Mouse (Mus musculus) forebrain, embryonic 11.5 days (tissue): ENCODE measurements at regions not wholly inside any gene's neighbourhood (a gene's known extent, or its start where the extent isn't known, plus 50 kb on each side); places are given as distances from the start of the nearest gene placed in this dataset.
"Not testable (repeated sequence)": the region's sequence is repeated elsewhere in the genome, so short reads cannot be mapped to it uniquely, and the experiment has no call there.

Source experiments
- ATAC-seq: fragments of 200-750 bp; cut with Nextera tagmentation; replicated peaks from 2 replicates; pipeline ENCODE4 v1.8.0; 2017; ENCODE audit warnings: moderate TSS enrichment; ENCODE audit not compliant: low FRiP score
- DNase-seq: peaks from one replicate; pipeline ENCODE4 v3.0.0-alpha.2; 2017; ENCODE audit warnings: low spot score
- H3K27ac ChIP-seq: fragments of 300-500 bp; sonication (generic); 2 replicates; pipeline ENCODE4 v1.5.1; 2014; ENCODE audit warnings: low read depth, low read length
- H3K27me3 ChIP-seq: fragments of 300-500 bp; sonication (generic); 2 replicates; pipeline ENCODE4 v1.6.1; 2014; ENCODE audit warnings: mild to moderate bottlenecking, low read length, mixed read lengths; ENCODE audit not compliant: control insufficient read depth, insufficient read depth
- H3K36me3 ChIP-seq: fragments of 300-500 bp; sonication (generic); 2 replicates; pipeline ENCODE4 v1.6.1; 2014; ENCODE audit warnings: mild to moderate bottlenecking, low read length, moderate library complexity, mixed read lengths; ENCODE audit not compliant: control insufficient read depth, insufficient read depth
- H3K4me1 ChIP-seq: fragments of 300-500 bp; sonication (generic); replicated peaks from 2 replicates; pipeline ENCODE4 v1.6.1; 2014; ENCODE audit warnings: low read length, mixed read lengths; ENCODE audit not compliant: control insufficient read depth, insufficient read depth
- H3K4me2 ChIP-seq: fragments of 300-500 bp; sonication (generic); 2 replicates; pipeline ENCODE4 v1.6.1; 2014; ENCODE audit warnings: low read depth, mild to moderate bottlenecking, low read length, moderate library complexity, mixed read lengths; ENCODE audit not compliant: severe bottlenecking
- H3K4me3 ChIP-seq: fragments of 300-500 bp; sonication (generic); 2 replicates; pipeline ENCODE4 v1.5.1; 2014; ENCODE audit warnings: low read depth, low read length
- H3K9ac ChIP-seq: fragments of 300-500 bp; sonication (generic); 2 replicates; pipeline ENCODE4 v1.6.1; 2014; ENCODE audit warnings: low read length
- H3K9me3 ChIP-seq: fragments of 300-500 bp; sonication (generic); 2 replicates; pipeline ENCODE4 v1.6.1; 2016; ENCODE audit warnings: low read length, mixed read lengths; ENCODE audit not compliant: control insufficient read depth
- WGBS: fragments of 180-500 bp; shearing (Covaris S2); extraction: QIAGEN DNeasy Blood & Tissue Kit; methylation state at CpG from one replicate; pipeline ENCODE4 v1.1.7; 2014; 5-methylcytosine and 5-hydroxymethylcytosine counted together

DNA sequence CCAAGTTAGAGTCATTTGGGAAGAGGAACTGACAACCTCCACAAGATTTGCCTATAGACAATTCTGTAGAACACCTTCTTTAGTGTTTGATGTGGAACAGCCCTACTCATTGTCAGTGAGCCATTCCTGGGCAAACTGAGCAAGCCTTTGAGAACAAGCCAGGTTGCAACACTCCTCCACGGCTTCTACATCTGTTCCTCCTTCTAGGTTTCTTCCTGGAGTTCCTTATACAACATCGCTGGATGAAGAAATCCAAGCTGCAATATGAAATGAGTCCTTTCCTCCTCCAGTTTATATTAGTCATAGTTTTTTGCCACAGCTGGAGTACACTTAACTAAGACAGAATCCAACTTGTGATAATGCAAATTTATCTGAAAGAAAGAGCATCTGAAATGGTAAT is 1197.9 kb upstream of the Rag2 start:
- Histone ChIP-seq H3K27me3 (no peaks in the 10 kb centered on the region), H3K27ac (no peak overlapping the region), H3K9ac (no peak overlapping the region), H3K36me3 (no peaks in the 10 kb centered on the region), H3K9me3 (no peaks in the 10 kb centered on the region), H3K4me2 (no peak overlapping the region), H3K4me3 (no peak overlapping the region), H3K4me1 (no peaks in the 10 kb centered on the region)
- ATAC-seq (no peak), DNase-seq (no peak)
- WGBS, result 81% methylated on average over 2 of the region's 2 CpGs

DNA sequence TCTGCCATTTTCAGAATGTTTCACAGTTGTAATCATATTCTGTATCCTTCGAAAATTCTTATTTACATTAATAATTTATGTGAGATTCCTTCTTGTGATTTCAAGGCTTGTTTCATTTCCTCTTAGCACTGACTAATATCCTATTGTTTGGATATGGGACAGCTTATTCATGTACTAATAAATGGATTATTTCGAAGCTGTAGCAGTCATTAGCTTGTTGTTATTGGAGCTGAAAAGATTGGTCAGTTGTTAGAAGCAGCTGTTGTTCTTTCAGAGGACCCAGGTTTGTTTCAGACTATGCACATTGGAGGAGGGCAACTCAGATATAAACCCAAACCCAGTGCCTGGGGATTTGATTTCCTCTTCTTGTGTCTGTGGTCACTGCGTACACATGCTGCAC is 1189.5 kb upstream of the Rag2 start:
- H3K36me3 ChIP-seq, result no peaks in the 10 kb centered on the region
- H3K9ac ChIP-seq, result no peak overlapping the region
- H3K27ac ChIP-seq, result no peak overlapping the region
- DNase-seq, result no peak
- 72% methylated on average over 3 of the region's 3 CpGs for WGBS
- H3K27me3 ChIP-seq, result no peaks in the 10 kb centered on the region
- no peak overlapping the region for H3K4me3 ChIP-seq
- H3K9me3 ChIP-seq, result no peaks in the 10 kb centered on the region
- H3K4me2 ChIP-seq, result no peak overlapping the region
- no peak for ATAC-seq
- no peaks in the 10 kb centered on the region for H3K4me1 ChIP-seq

DNA sequence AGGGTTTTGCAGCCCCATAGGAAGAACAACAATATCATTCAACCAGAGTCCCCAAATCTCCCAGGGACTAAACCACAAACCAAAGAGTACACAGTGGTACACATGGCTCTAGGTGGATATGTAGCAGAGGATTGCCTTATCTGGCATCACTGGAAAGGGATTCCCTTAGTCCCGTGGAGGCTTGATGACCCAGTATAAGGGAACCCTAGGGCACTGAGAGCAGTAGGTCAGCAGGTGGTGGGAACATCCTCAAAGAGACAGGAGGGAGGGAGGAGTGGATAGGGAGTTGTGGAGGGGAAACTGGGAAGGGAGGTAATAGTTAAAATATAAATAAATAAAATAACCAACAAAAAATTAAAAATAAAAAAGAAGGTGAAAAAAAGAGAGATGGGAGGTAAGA is 1178.7 kb upstream of the Rag2 start:
- no peak overlapping the region for H3K4me3 ChIP-seq
- H3K9me3 ChIP-seq, result no peaks in the 10 kb centered on the region
- no peak overlapping the region for H3K4me2 ChIP-seq
- no peak for DNase-seq
- H3K4me1 ChIP-seq, result no peaks in the 10 kb centered on the region
- H3K36me3 ChIP-seq, result no peaks in the 10 kb centered on the region
- 76% methylated on average over 1 of the region's 1 CpGs for WGBS
- H3K27me3 ChIP-seq, result no peaks in the 10 kb centered on the region
- no peak overlapping the region for H3K9ac ChIP-seq
- no peak overlapping the region for H3K27ac ChIP-seq
- no peak for ATAC-seq

DNA sequence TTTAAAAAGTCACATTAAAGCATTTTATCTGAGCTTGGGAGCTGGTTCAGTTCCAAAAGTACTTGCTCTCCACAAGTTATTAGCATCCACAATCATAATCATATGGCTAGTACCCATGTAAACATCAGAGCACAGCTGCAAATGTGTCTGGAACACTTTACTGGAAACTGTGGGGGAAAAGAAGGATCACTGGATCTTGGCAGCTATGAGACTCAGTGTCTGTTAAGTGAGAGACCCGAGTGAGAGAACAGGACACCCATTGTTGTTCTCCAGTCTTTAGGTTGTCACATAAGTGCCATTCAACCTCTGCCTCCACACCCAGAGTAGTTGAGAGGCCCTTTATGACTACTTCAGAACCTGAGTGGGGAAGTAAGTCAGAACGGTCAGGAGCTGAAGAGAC is 1178.2 kb upstream of the Rag2 start:
- H3K27ac ChIP-seq, result no peak overlapping the region
- no peaks in the 10 kb centered on the region for H3K27me3 ChIP-seq
- DNase-seq (no peak), ATAC-seq (no peak)
- H3K36me3 ChIP-seq, result no peaks in the 10 kb centered on the region
- no peak overlapping the region for H3K4me2 ChIP-seq
- no peak overlapping the region for H3K9ac ChIP-seq
- 77% methylated on average over 2 of the region's 2 CpGs for WGBS
- no peaks in the 10 kb centered on the region for H3K4me1 ChIP-seq
- no peaks in the 10 kb centered on the region for H3K9me3 ChIP-seq
- H3K4me3 ChIP-seq, result no peak overlapping the region

DNA sequence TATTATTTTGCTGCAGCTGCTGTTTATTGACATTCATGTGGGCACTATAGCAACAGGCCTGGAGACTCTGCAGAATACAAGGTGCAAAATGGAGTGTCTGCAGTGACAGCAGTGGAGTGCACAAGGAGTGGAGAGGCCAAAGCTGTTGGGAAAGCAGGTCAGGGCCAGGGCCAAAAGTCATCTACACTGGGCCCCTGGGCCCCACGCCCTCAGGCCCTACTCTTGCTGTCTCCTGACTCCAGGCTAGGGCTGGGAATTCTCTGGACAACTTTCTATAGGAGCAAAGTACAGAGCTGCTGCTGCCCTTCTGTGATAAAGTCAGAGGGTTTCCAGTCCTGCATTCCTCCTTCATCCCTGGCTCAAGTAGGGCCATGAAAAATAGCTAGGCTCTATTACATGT is 1164.9 kb upstream of the Rag2 start:
- WGBS, result no CpG with 5 or more reads among the region's 1 CpGs
- H3K27me3 ChIP-seq, DNase-seq, H3K4me2 ChIP-seq, H3K27ac ChIP-seq, H3K4me3 ChIP-seq, H3K4me1 ChIP-seq, H3K9ac ChIP-seq, H3K36me3 ChIP-seq, H3K9me3 ChIP-seq, ATAC-seq: not testable (repeated sequence)

DNA sequence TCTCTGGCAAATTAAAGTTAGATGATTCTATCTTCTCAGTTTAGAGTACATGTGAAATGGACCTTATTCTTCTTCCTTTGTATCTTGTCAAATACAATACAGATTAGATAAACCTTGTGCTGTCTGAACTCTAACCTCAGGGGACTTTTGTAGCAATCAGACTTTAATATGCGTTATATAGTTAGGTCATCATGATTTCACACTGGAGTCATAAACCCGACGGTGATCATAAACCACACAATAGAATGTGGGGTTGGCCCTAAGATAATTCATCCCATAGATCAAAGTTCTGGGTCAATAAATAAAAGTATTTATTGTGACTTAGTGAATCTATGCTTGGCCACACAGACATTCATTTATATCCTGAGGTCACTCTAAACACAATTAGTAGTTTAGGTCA is 1138.3 kb upstream of the Rag2 start:
- H3K9ac ChIP-seq, H3K27me3 ChIP-seq, H3K9me3 ChIP-seq, H3K4me1 ChIP-seq, H3K27ac ChIP-seq, H3K4me3 ChIP-seq, H3K36me3 ChIP-seq, H3K4me2 ChIP-seq, ATAC-seq, DNase-seq: not testable (repeated sequence)
- WGBS, result no CpG with 5 or more reads among the region's 3 CpGs

DNA sequence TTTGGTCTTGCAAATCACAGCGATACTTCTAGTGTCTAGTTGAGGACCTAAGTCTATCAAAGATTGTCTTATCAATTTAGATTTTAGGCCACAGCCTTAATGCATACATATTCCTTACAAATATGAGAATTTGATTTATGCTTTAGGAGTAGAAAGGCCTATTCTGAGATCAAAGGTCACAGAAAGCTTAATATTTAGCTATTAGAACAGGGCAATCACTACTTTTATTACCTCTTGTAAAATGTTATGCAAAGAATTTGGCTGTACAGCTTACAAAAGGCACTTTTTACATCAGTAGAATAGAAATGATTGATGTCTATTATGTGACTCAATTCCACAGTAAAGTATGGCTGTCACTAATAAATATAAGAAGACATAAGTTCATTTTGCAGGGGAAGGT is 1119.4 kb upstream of the Rag2 start:
- not testable (repeated sequence) for H3K9me3 ChIP-seq, H3K4me3 ChIP-seq, DNase-seq, ATAC-seq, H3K4me2 ChIP-seq, H3K27me3 ChIP-seq, H3K36me3 ChIP-seq, H3K9ac ChIP-seq, H3K27ac ChIP-seq, H3K4me1 ChIP-seq
- WGBS, result no CpG with 5 or more reads among the region's 1 CpGs
